Mouse (Mus musculus) intestine, postnatal 0 days (tissue): Measurements from ENCODE around the gene Kat6b. TPM values are rescaled to one million over a fixed set of nuclear protein-coding genes. Genes with fewer than 3 reads are reported as not detected.

ENCODE experiments used
- ATAC-seq: fragments of 200-750 bp; cut with Nextera tagmentation; 2 replicates; pipeline ENCODE4 v1.8.0; 2017; ENCODE audit warnings: mild to moderate bottlenecking, moderate TSS enrichment, moderate library complexity
- H3K27ac ChIP-seq: fragments of 300-500 bp; sonication (generic); 2 replicates; pipeline ENCODE4 v1.5.1; 2014; ENCODE audit warnings: mild to moderate bottlenecking, low read depth, low read length, moderate library complexity
- H3K27me3 ChIP-seq: fragments of 300-500 bp; sonication (generic); replicated peaks from 2 replicates; pipeline ENCODE4 v1.6.1; 2014; ENCODE audit warnings: low read length, mixed read lengths; ENCODE audit not compliant: control insufficient read depth, insufficient read depth
- H3K36me3 ChIP-seq: fragments of 300-500 bp; sonication (generic); 2 replicates; pipeline ENCODE4 v1.6.1; 2014; ENCODE audit warnings: mild to moderate bottlenecking, moderate library complexity; ENCODE audit not compliant: control insufficient read depth, insufficient read depth
- H3K4me1 ChIP-seq: fragments of 300-500 bp; sonication (generic); replicated peaks from 2 replicates; pipeline ENCODE4 v1.6.1; 2014; ENCODE audit warnings: antibody characterized with exemption, low read length, mixed read lengths; ENCODE audit not compliant: control insufficient read depth, insufficient read depth
- H3K4me2 ChIP-seq: fragments of 300-500 bp; sonication (generic); replicated peaks from 2 replicates; pipeline ENCODE4 v1.6.1; 2014; ENCODE audit warnings: low read depth, mild to moderate bottlenecking, moderate library complexity
- H3K4me3 ChIP-seq: fragments of 300-500 bp; sonication (generic); 2 replicates; pipeline ENCODE4 v1.5.1; 2014; ENCODE audit warnings: low read depth, low read length
- H3K9ac ChIP-seq: fragments of 300-500 bp; sonication (generic); 2 replicates; pipeline ENCODE4 v1.6.1; 2014; ENCODE audit warnings: mild to moderate bottlenecking, low read depth, low read length
- H3K9me3 ChIP-seq: fragments of 300-500 bp; sonication (generic); 2 replicates; pipeline ENCODE4 v1.6.1; 2016; ENCODE audit warnings: mixed run types; ENCODE audit not compliant: control insufficient read depth
- CTCF ChIP-seq: sonication (generic); IDR thresholded peaks from 2 replicates; pipeline ENCODE4 v1.5.1; 2016; ENCODE audit warnings: low read depth, mild to moderate bottlenecking, control low read depth, antibody characterized with exemption, moderate library complexity
- WGBS: fragments of 180-500 bp; shearing (Covaris S2); extraction: QIAGEN DNeasy Blood & Tissue Kit; methylation state at CpG from one replicate; pipeline ENCODE4 v1.1.7; 2014; 5-methylcytosine and 5-hydroxymethylcytosine counted together
- polyA plus RNA-seq: library from polyadenylated mRNA; unstranded; fragments of >200 nt; fragmentation: Nextera tagmentation; extraction: Ambion mirVana; gene quantifications from 2 replicates; pipeline ENCODE4 v1.2.1, GENCODE M21; 2015

Gene Kat6b
- polyA plus RNA-seq, 1 experiment from 2014 or later = 4.8 TPM

DNA sequence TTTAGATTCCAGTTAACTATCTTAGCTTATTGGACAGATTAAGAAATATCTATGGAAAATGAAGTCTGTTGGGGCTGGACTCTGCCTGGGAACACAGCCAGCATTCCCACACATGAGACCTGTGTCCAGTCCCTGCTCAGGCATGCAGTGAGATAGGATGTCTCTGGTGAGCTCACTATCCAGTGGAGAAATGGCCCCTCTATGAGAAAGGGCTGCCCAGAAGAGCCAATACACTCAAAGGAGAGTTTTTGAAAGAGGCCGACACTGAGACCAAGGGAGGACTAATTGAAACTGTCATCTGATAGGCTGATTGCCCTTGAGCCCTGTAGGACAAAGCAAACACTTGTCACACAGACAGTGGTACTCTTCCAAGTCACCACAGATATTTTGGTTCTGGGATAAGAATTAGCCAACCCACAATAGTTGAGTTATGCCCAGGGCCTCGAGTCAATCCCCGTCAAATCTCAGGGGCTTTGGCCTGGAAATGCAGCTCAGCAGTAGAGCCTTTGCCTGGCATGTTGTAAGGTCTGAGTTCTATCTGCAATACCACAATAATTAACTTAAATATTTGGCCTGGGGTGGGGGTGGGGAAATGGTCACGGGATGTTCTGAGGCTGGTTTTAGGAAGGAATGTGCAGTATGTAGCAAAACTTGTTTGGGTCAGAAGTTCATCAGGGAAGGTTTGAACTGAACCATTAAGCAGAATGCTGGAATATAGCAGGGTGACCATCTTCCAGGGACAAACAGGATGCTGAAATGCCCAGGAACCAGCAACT, 239.4 kb downstream of the Kat6b start:
- Histone ChIP-seq H3K9me3 (no peaks in the 10 kb centered on the region), H3K9ac (no peak overlapping the region), H3K4me3 (no peak overlapping the region), H3K36me3 (no peaks in the 10 kb centered on the region), H3K27ac (no peak overlapping the region), H3K4me1 (no peaks in the 10 kb centered on the region), H3K27me3 (no peaks in the 10 kb centered on the region), H3K4me2 (no peak overlapping the region)
- no peak for ATAC-seq
- TF ChIP-seq CTCF = no peak
- 73% methylated on average over 4 of the region's 4 CpGs for WGBS

Other genes with a start within 250 kb of the Kat6b start
- gene Dupd1, start 233.1 kb downstream of the Kat6b start, polyA plus RNA-seq = not detected in 2 replicates